Mouse (Mus musculus): Measurements from ENCODE around the gene Bmi1.

Gene Bmi1

DNA sequence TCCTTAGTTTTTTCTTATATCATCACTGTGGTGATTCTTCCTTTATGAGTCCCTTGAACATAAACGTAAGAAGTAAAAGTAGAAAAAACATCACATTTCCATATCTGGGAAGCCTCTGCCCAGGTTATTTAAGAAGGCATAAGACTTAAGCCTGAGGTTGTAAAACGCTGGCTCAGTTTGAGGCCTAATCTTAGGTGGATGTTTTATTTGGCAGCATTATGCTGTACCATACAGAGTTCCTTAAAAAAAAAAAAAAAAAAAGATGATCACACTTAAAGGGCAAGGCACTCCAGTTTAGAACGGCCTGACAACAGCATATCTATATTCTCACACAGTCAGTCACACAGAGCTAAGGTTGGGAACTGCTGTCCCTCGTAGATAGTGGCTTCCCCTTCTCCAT lies 49.1 kb downstream of the Bmi1 start:
- no peak for DNase-seq (ENCODE audit: low read depth, low spot score)

DNA sequence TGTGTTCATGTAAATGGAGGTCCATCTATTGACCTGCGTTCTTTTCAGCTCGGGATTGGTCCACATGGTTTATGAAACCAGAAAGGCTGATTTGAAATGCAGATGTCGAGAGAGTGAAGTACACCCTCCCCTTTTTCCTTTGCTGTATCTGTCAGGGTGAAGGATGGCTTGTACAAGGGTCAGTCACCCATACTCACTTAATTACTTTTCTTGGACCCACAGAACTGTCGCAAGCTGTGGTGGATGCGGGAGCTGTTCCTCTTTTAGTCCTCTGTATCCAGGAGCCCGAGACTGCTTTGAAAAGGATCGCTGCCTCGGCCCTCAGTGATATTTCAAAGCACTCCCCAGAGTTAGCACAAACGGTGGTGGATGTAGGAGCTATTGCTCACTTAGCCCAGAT lies 54.9 kb downstream of the Bmi1 start:
- no peak for DNase-seq (ENCODE audit: low read depth, low spot score)

DNA sequence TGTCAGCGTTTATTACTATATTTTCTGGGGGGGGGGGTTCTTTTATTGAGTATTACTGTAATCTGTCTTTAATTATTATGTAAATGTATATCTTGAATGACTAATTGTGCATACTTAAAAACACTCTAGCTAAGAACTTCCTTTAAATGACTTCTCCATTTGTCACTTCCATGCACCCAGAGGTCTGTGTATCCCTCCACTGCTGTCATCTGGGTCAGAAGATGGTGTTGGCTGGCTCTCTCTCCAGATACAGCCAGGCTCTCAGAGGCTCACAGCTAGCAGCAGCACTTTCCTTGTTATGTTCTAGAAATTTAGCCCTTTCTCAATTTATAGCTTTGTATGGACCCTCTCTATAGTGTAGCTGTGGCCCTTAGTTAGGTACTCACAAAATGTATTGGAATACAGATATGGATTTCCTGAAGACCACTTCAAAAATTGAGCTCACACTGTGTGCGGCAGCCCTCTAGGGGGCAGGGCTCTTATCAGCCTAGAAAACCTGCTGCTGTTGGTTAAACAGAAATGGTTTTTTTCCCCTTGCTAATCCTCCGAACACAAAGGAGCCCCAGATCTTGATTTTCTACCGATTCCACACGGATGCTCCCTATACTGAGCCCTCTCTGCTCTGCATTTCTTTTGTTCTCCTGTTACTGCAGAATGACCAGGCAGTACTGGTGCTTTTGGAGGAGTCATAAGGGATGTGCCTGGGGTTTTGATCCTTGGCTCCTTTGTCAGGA lies 57.7 kb downstream of the Bmi1 start:
- DNase-seq (ENCODE audit: low read depth, low spot score) = no peak

Measured in forelimb bud, embryonic 11.5 days (tissue).